Mouse (Mus musculus) lung, embryonic 14.5 days (tissue): ENCODE measurements around the gene Spc25. TPM values are rescaled to one million over a fixed set of nuclear protein-coding genes. Genes with fewer than 3 reads are reported as not detected.

Experiments used
- ATAC-seq: fragments of 200-750 bp; cut with Nextera tagmentation; 2 replicates; pipeline ENCODE4 v1.8.0; 2017; ENCODE audit warnings: mild to moderate bottlenecking, moderate TSS enrichment, moderate library complexity; ENCODE audit not compliant: insufficient read depth
- DNase-seq: peaks from one replicate; pipeline ENCODE4 v3.0.0-alpha.2; 2015
- H3K27ac ChIP-seq: fragments of 300-500 bp; sonication (generic); 2 replicates; pipeline ENCODE4 v1.5.1; 2014; ENCODE audit warnings: low read depth, mild to moderate bottlenecking, moderate library complexity
- H3K27me3 ChIP-seq: fragments of 300-500 bp; sonication (generic); 2 replicates; pipeline ENCODE4 v1.6.1; 2014; ENCODE audit warnings: low read length, control low read depth; ENCODE audit not compliant: insufficient read depth
- H3K36me3 ChIP-seq: fragments of 300-500 bp; sonication (generic); 2 replicates; pipeline ENCODE4 v1.6.1; 2014; ENCODE audit warnings: control low read depth; ENCODE audit not compliant: insufficient read depth
- H3K4me1 ChIP-seq: fragments of 300-500 bp; sonication (generic); 2 replicates; pipeline ENCODE4 v1.6.1; 2014; ENCODE audit warnings: antibody characterized with exemption, control low read depth; ENCODE audit not compliant: insufficient read depth
- H3K4me2 ChIP-seq: fragments of 300-500 bp; sonication (generic); 2 replicates; pipeline ENCODE4 v1.6.1; 2014; ENCODE audit warnings: mild to moderate bottlenecking
- H3K4me3 ChIP-seq: fragments of 300-500 bp; sonication (generic); 2 replicates; pipeline ENCODE4 v1.5.1; 2014; ENCODE audit warnings: low read depth, low read length
- H3K9ac ChIP-seq: fragments of 300-500 bp; sonication (generic); 2 replicates; pipeline ENCODE4 v1.6.1; 2014
- H3K9me3 ChIP-seq: fragments of 300-500 bp; sonication (generic); 2 replicates; pipeline ENCODE4 v1.6.1; 2016; ENCODE audit warnings: low read depth, low read length, control low read depth
- CTCF ChIP-seq: IDR thresholded peaks from 2 replicates; pipeline ENCODE4 v1.5.1; 2016; ENCODE audit warnings: antibody characterized with exemption, low read depth
- WGBS: fragments of 180-500 bp; shearing (Covaris S2); extraction: QIAGEN DNeasy Blood & Tissue Kit; methylation state at CpG from one replicate; pipeline ENCODE4 v1.1.7; 2014; 5-methylcytosine and 5-hydroxymethylcytosine counted together
- polyA plus RNA-seq: library from polyadenylated mRNA; unstranded; fragments of >200 nt; fragmentation: Nextera tagmentation; extraction: Ambion mirVana; gene quantifications from 2 replicates; pipeline ENCODE4 v1.2.1, GENCODE M21; 2014

The Spc25 gene
- polyA plus RNA-seq, 1 experiment from 2014 or later = 198 TPM

GRCm38 (mm10) chr2:69187990-69188389 lies 18.0 kb downstream of the Spc25 start:
- 90% methylated on average over 2 of the region's 2 CpGs for WGBS
- Histone ChIP-seq H3K27me3 (no peaks in the 10 kb centered on the region), H3K4me3 (no peak overlapping the region), H3K4me2 (no peak overlapping the region), H3K4me1 (no peaks in the 10 kb centered on the region), H3K27ac (no peak overlapping the region), H3K36me3 (peaks cover 20% of the 10 kb centered on the region), H3K9ac (no peak overlapping the region), H3K9me3 (no peaks in the 10 kb centered on the region)
- ATAC-seq (no peak), DNase-seq (no peak)
- TF ChIP-seq CTCF = no peak

GRCm38 (mm10) chr2:69179721-69180120 lies 26.3 kb downstream of the Spc25 start:
- no peak overlapping the region for H3K4me3 ChIP-seq
- H3K4me2 ChIP-seq = no peak overlapping the region
- WGBS = 90% methylated on average over 4 of the region's 4 CpGs
- ATAC-seq = no peak
- peaks cover 3% of the 10 kb centered on the region; the same call in 1 of the 2 replicates for H3K36me3 ChIP-seq
- H3K27ac ChIP-seq = no peak overlapping the region
- no peaks in the 10 kb centered on the region for H3K9me3 ChIP-seq
- no peaks in the 10 kb centered on the region for H3K27me3 ChIP-seq
- H3K9ac ChIP-seq = no peak overlapping the region
- no peak for DNase-seq
- no peak for TF ChIP-seq CTCF
- H3K4me1 ChIP-seq = no peaks in the 10 kb centered on the region

GRCm38 (mm10) chr2:69175296-69175695 lies 30.7 kb downstream of the Spc25 start:
- Histone ChIP-seq H3K4me3 (no peak overlapping the region), H3K27me3 (no peaks in the 10 kb centered on the region), H3K4me2 (no peak overlapping the region), H3K9me3 (no peaks in the 10 kb centered on the region), H3K36me3 (peaks cover 3% of the 10 kb centered on the region; the same call in 1 of the 2 replicates), H3K9ac (no peak overlapping the region), H3K4me1 (no peaks in the 10 kb centered on the region), H3K27ac (no peak overlapping the region)
- ATAC-seq = no peak
- TF ChIP-seq CTCF = no peak
- WGBS = 61% methylated on average over 5 of the region's 5 CpGs
- peak; percentile 20 for DNase-seq

GRCm38 (mm10) chr2:69170395-69171077 lies 35.5 kb downstream of the Spc25 start:
- no peaks in the 10 kb centered on the region for H3K9me3 ChIP-seq
- H3K4me2 ChIP-seq = no peak overlapping the region
- 45% methylated on average over 9 of the region's 9 CpGs for WGBS
- no peak overlapping the region for H3K9ac ChIP-seq
- DNase-seq = peak; percentile 63
- ATAC-seq = peak; percentile 75; the same call in 1 of the 2 replicates
- no peak overlapping the region for H3K4me3 ChIP-seq
- no peak for TF ChIP-seq CTCF
- no peak overlapping the region for H3K27ac ChIP-seq
- no peaks in the 10 kb centered on the region for H3K4me1 ChIP-seq
- no peaks in the 10 kb centered on the region for H3K36me3 ChIP-seq
- H3K27me3 ChIP-seq = no peaks in the 10 kb centered on the region

GRCm38 (mm10) chr2:69158907-69159306 lies 47.1 kb downstream of the Spc25 start:
- H3K4me1 ChIP-seq = no peaks in the 10 kb centered on the region
- H3K4me2 ChIP-seq = no peak overlapping the region
- ATAC-seq (no peak), DNase-seq (no peak)
- no peaks in the 10 kb centered on the region for H3K36me3 ChIP-seq
- H3K9me3 ChIP-seq = no peaks in the 10 kb centered on the region
- no peaks in the 10 kb centered on the region for H3K27me3 ChIP-seq
- no peak overlapping the region for H3K9ac ChIP-seq
- H3K27ac ChIP-seq = no peak overlapping the region
- TF ChIP-seq CTCF = no peak
- no peak overlapping the region for H3K4me3 ChIP-seq

GRCm38 (mm10) chr2:69156283-69156682 lies 49.7 kb downstream of the Spc25 start:
- peak; percentile 35; the same call in 1 of the 2 replicates for ATAC-seq
- WGBS = 47% methylated on average over 7 of the region's 7 CpGs
- no peaks in the 10 kb centered on the region for H3K9me3 ChIP-seq
- H3K27ac ChIP-seq = no peak overlapping the region
- H3K36me3 ChIP-seq = no peaks in the 10 kb centered on the region
- no peak for DNase-seq
- H3K4me3 ChIP-seq = no peak overlapping the region
- H3K4me2 ChIP-seq = no peak overlapping the region
- no peak for TF ChIP-seq CTCF
- H3K9ac ChIP-seq = no peak overlapping the region
- H3K27me3 ChIP-seq = no peaks in the 10 kb centered on the region
- H3K4me1 ChIP-seq = no peaks in the 10 kb centered on the region

- Histone ChIP-seq H3K4me1 (no peaks in the 10 kb centered on the region), H3K36me3 (no peaks in the 10 kb centered on the region), H3K27ac (no peak overlapping the region), H3K4me2 (no peak overlapping the region), H3K4me3 (no peak overlapping the region), H3K27me3 (no peaks in the 10 kb centered on the region), H3K9me3 (no peaks in the 10 kb centered on the region), H3K9ac (no peak overlapping the region)
- 48% methylated on average over 3 of the region's 3 CpGs for WGBS
- DNase-seq (peak; percentile 21), ATAC-seq (peak; percentile 78; the same call in 1 of the 2 replicates)
- TF ChIP-seq CTCF = no peak
Observed at GRCm38 (mm10) chr2:69155861-69156260, 50.1 kb downstream of the Spc25 start.
